In genomic region chr13:21784311-21784710, GRCm38 (mm10) we compare ENCODE assay signal across 8 mouse cellular contexts. TPM values are rescaled to one million over a fixed set of nuclear protein-coding genes. Genes with fewer than 3 reads are reported as not detected.
DNase-seq lines count a peak whose midpoint lies in the region; ATAC-seq and TF ChIP-seq lines count a peak whose summit lies in the region.

No protein-coding gene starts in this region.

- H3K4me3 ChIP-seq in kidney, embryonic 15.5 days (replicated peaks), result peak overlapping the region; percentile 49
- no peak overlapping the region for H3K4me3 ChIP-seq in kidney, adult 2 months (ENCODE audit: insufficient read depth, low read depth, low read length)
- H3K4me3 ChIP-seq in bone marrow macrophage, adult 2 months (ENCODE audit: insufficient read depth, low read length), result no peak overlapping the region
- peak overlapping the region; percentile 58 for H3K4me3 ChIP-seq in hindbrain, embryonic 10.5 days
- H3K4me3 ChIP-seq in liver, embryonic 15.5 days (replicated peaks), result peak overlapping the region; percentile 53; the same call in 1 of the 2 replicates

- DNase-seq in kidney, adult 2 months, result no peak
- DNase-seq in hindbrain, embryonic 10.5 days (ENCODE audit: low spot score), result no peak
- no peak for DNase-seq in left cerebral cortex, postnatal 4 days
- DNase-seq in right cerebral cortex, postnatal 10 days (ENCODE audit: low spot score in 2 of 2), result no peak
- no peak for DNase-seq in urinary bladder, postnatal 4 days (ENCODE audit: low spot score in 2 of 2)

- H3K36me3 ChIP-seq in kidney, embryonic 15.5 days, result no peaks in the 10 kb centered on the region
- H3K36me3 ChIP-seq in kidney, adult 2 months (ENCODE audit: control insufficient read depth, insufficient read depth, low read length), result no peaks in the 10 kb centered on the region
- no peaks in the 10 kb centered on the region for H3K36me3 ChIP-seq in hindbrain, embryonic 10.5 days
- H3K36me3 ChIP-seq in liver, embryonic 15.5 days (replicated peaks), result no peaks in the 10 kb centered on the region

- H3K9ac ChIP-seq in kidney, embryonic 15.5 days, result peak overlapping the region; percentile 41
- peak overlapping the region; percentile 59 for H3K9ac ChIP-seq in liver, embryonic 15.5 days

- peaks cover 39% of the 10 kb centered on the region for H3K4me1 ChIP-seq in kidney, embryonic 15.5 days
- H3K4me1 ChIP-seq in kidney, adult 2 months (ENCODE audit: control insufficient read depth, insufficient read depth, low read length), result no peaks in the 10 kb centered on the region; the same call in 1 of the 2 replicates
- peaks cover 20% of the 10 kb centered on the region for H3K4me1 ChIP-seq in bone marrow macrophage, adult 2 months (ENCODE audit: control insufficient read depth, insufficient read depth, low read length)
- peaks cover 65% of the 10 kb centered on the region for H3K4me1 ChIP-seq in hindbrain, embryonic 10.5 days (replicated peaks)
- peaks cover 60% of the 10 kb centered on the region for H3K4me1 ChIP-seq in liver, embryonic 15.5 days (replicated peaks)

- no peak for ATAC-seq in kidney, embryonic 15.5 days (replicated peaks; ENCODE audit: low FRiP score)
- no peak for ATAC-seq in liver, embryonic 15.5 days (ENCODE audit: insufficient read depth)

- WGBS in kidney, embryonic 15.5 days, result 25% methylated on average over 6 of the region's 6 CpGs
- whole genome bisulfite sequencing in kidney, adult 2 months, result 58% methylated on average over 6 of the region's 6 CpGs
- 22% methylated on average over 6 of the region's 6 CpGs for WGBS in hindbrain, embryonic 10.5 days
- 52% methylated on average over 6 of the region's 6 CpGs for WGBS in liver, embryonic 15.5 days (ENCODE audit: insufficient replicate concordance)

- TF ChIP-seq CTCF in kidney, adult 2 months (conservative IDR thresholded peaks at IDR 0.05; ENCODE audit: insufficient read depth, insufficient read length, low read depth, low read length), result no peak
- no peak for TF ChIP-seq CTCF in bone marrow macrophage, adult 2 months (IDR thresholded peaks at IDR 0.05; ENCODE audit: low read depth, low read length)

- intact Hi-C loops in left cerebral cortex, postnatal 4 days (cut with DNase I), result no loop called here

- H3K27ac ChIP-seq in kidney, embryonic 15.5 days, result peak overlapping the region; percentile 96
- H3K27ac ChIP-seq in kidney, adult 2 months (ENCODE audit: insufficient read depth, low read depth, low read length), result no peak overlapping the region
- peak overlapping the region; percentile 89 for H3K27ac ChIP-seq in bone marrow macrophage, adult 2 months (ENCODE audit: insufficient read depth, low read depth, low read length)
- H3K27ac ChIP-seq in hindbrain, embryonic 10.5 days, result peak overlapping the region; percentile 95
- peak overlapping the region; percentile 100 for H3K27ac ChIP-seq in liver, embryonic 15.5 days (replicated peaks)

- H3K27me3 ChIP-seq in kidney, embryonic 15.5 days, result no peaks in the 10 kb centered on the region
- no peaks in the 10 kb centered on the region; the same call in none of the 2 replicates for H3K27me3 ChIP-seq in kidney, adult 2 months (replicated peaks; ENCODE audit: control insufficient read depth, insufficient read depth, low read length)
- no peaks in the 10 kb centered on the region for H3K27me3 ChIP-seq in hindbrain, embryonic 10.5 days (ENCODE audit: insufficient read depth, poor library complexity, severe bottlenecking)
- no peaks in the 10 kb centered on the region for H3K27me3 ChIP-seq in liver, embryonic 15.5 days

- no peaks in the 10 kb centered on the region for H3K9me3 ChIP-seq in kidney, embryonic 15.5 days (replicated peaks)
- no peaks in the 10 kb centered on the region for H3K9me3 ChIP-seq in hindbrain, embryonic 10.5 days
- H3K9me3 ChIP-seq in liver, embryonic 15.5 days (replicated peaks), result no peaks in the 10 kb centered on the region

- no peak for TF ChIP-seq POLR2A in kidney, adult 2 months (IDR thresholded peaks at IDR 0.05; ENCODE audit: low read depth, low read length)
- TF ChIP-seq POLR2A in bone marrow macrophage, adult 2 months (IDR thresholded peaks at IDR 0.05; ENCODE audit: borderline replicate concordance, low read depth, low read length), result no peak

- peak overlapping the region; percentile 73 for H3K4me2 ChIP-seq in kidney, embryonic 15.5 days
- H3K4me2 ChIP-seq in liver, embryonic 15.5 days, result peak overlapping the region; percentile 73

RNA-seq across cellular contexts. Expression of gene Hist1h3i, which starts 1.1 kb away (rescaled TPM):
- polyA plus RNA-seq in kidney, embryonic 15.5 days (2015; fragmentation: Nextera tagmentation; extraction: Ambion mirVana), result 134 and 151 TPM in 2 replicates
- polyA plus RNA-seq in kidney, adult 2 months (2012; rRNA removed), result 1.1 and 3.3 TPM in 2 replicates
- 3.9 and 4.4 TPM in 2 replicates for polyA plus RNA-seq in bone marrow macrophage, adult 2 months (2012; ENCODE audit: insufficient read depth, insufficient read length, missing spikeins)
- 112 and 120 TPM in 2 replicates for polyA plus RNA-seq in hindbrain, embryonic 10.5 days (2016; fragmentation: Nextera tagmentation; extraction: Ambion mirVana)
- polyA plus RNA-seq in liver, embryonic 15.5 days (2015; fragmentation: Nextera tagmentation; extraction: Ambion mirVana), result 144 and 178 TPM in 2 replicates
- 100 to 1,000 TPM; 145 to 150 TPM for total RNA-seq in left cerebral cortex, postnatal 4 days (2021)

RNA-seq across cellular contexts. Expression of gene Hist1h2an, which starts 2.7 kb away (rescaled TPM):
- polyA plus RNA-seq in kidney, embryonic 15.5 days (2015; fragmentation: Nextera tagmentation; extraction: Ambion mirVana), result 7.2 and 7.4 TPM in 2 replicates
- 0.33 TPM in 1 of 2 replicates, not detected in the other for polyA plus RNA-seq in kidney, adult 2 months (2012; rRNA removed)
- not detected in 2 replicates for polyA plus RNA-seq in bone marrow macrophage, adult 2 months (2012; ENCODE audit: insufficient read depth, insufficient read length, missing spikeins)
- polyA plus RNA-seq in hindbrain, embryonic 10.5 days (2016; fragmentation: Nextera tagmentation; extraction: Ambion mirVana), result 9.9 and 11.4 TPM in 2 replicates
- 10.9 and 14.7 TPM in 2 replicates for polyA plus RNA-seq in liver, embryonic 15.5 days (2015; fragmentation: Nextera tagmentation; extraction: Ambion mirVana)
- 10 to 100 TPM; 13.0 to 15.8 TPM for total RNA-seq in left cerebral cortex, postnatal 4 days (2021)

RNA-seq across cellular contexts. Expression of gene Hist1h2bp, which starts 3.0 kb away (rescaled TPM):
- 1.8 and 3.8 TPM in 2 replicates for polyA plus RNA-seq in kidney, embryonic 15.5 days (2015; fragmentation: Nextera tagmentation; extraction: Ambion mirVana)
- 0.43 TPM in 1 of 2 replicates, not detected in the other for polyA plus RNA-seq in kidney, adult 2 months (2012; rRNA removed)
- polyA plus RNA-seq in bone marrow macrophage, adult 2 months (2012; ENCODE audit: insufficient read depth, insufficient read length, missing spikeins), result not detected in 2 replicates
- 2.4 and 3.3 TPM in 2 replicates for polyA plus RNA-seq in hindbrain, embryonic 10.5 days (2016; fragmentation: Nextera tagmentation; extraction: Ambion mirVana)
- 5.4 and 6.8 TPM in 2 replicates for polyA plus RNA-seq in liver, embryonic 15.5 days (2015; fragmentation: Nextera tagmentation; extraction: Ambion mirVana)
- 10 to 100 TPM; 41.6 to 49.7 TPM for total RNA-seq in left cerebral cortex, postnatal 4 days (2021)

RNA-seq across cellular contexts. Expression of gene Hist1h1b, which starts 3.9 kb away (rescaled TPM):
- 24.0 and 28.9 TPM in 2 replicates for polyA plus RNA-seq in kidney, embryonic 15.5 days (2015; fragmentation: Nextera tagmentation; extraction: Ambion mirVana)
- 0.14 TPM in 1 of 2 replicates, not detected in the other for polyA plus RNA-seq in kidney, adult 2 months (2012; rRNA removed)
- 0.82 and 2.1 TPM in 2 replicates for polyA plus RNA-seq in bone marrow macrophage, adult 2 months (2012; ENCODE audit: insufficient read depth, insufficient read length, missing spikeins)
- polyA plus RNA-seq in hindbrain, embryonic 10.5 days (2016; fragmentation: Nextera tagmentation; extraction: Ambion mirVana), result 39.0 and 41.1 TPM in 2 replicates
- 32.9 and 34.2 TPM in 2 replicates for polyA plus RNA-seq in liver, embryonic 15.5 days (2015; fragmentation: Nextera tagmentation; extraction: Ambion mirVana)
- total RNA-seq in left cerebral cortex, postnatal 4 days (2021), result 10 to 100 TPM; 55.3 to 56.6 TPM

RNA-seq across cellular contexts. Expression of gene Hist1h2bq, which starts 25.7 kb away (rescaled TPM):
- 19.6 and 28.7 TPM in 2 replicates for polyA plus RNA-seq in kidney, embryonic 15.5 days (2015; fragmentation: Nextera tagmentation; extraction: Ambion mirVana)
- 1.4 and 2.7 TPM in 2 replicates for polyA plus RNA-seq in kidney, adult 2 months (2012; rRNA removed)
- polyA plus RNA-seq in bone marrow macrophage, adult 2 months (2012; ENCODE audit: insufficient read depth, insufficient read length, missing spikeins), result 3.2 and 6.5 TPM in 2 replicates
- polyA plus RNA-seq in hindbrain, embryonic 10.5 days (2016; fragmentation: Nextera tagmentation; extraction: Ambion mirVana), result 18.9 and 20.9 TPM in 2 replicates
- 25.1 and 27.6 TPM in 2 replicates for polyA plus RNA-seq in liver, embryonic 15.5 days (2015; fragmentation: Nextera tagmentation; extraction: Ambion mirVana)
- 100 to 1,000 TPM; 108 to 110 TPM for total RNA-seq in left cerebral cortex, postnatal 4 days (2021)

Comparison
In these comparisons a context has a peak if more than half of its experiments do, and no peak if none do; other contexts are left out.
1. H3K4me3 ChIP-seq: peak in kidney, embryonic 15.5 days (single experiment), hindbrain, embryonic 10.5 days (single experiment) and liver, embryonic 15.5 days (single experiment); none in kidney, adult 2 months (single experiment) and bone marrow macrophage, adult 2 months (single experiment).
2. RNA of gene Hist1h3i, which starts 1.1 kb away (polyA plus RNA-seq): 144 to 178 TPM in liver, embryonic 15.5 days, 134 to 151 TPM in kidney, embryonic 15.5 days and 112 to 120 TPM in hindbrain, embryonic 10.5 days; 3.9 to 4.4 TPM in bone marrow macrophage, adult 2 months and 1.1 to 3.3 TPM in kidney, adult 2 months; every median in the first group is over 10 times any median in the second.